Mouse (Mus musculus) myocyte (in vitro differentiated cells): Measurements from ENCODE around the gene Usp29.

Experiments used
- MAX ChIP-seq: IDR thresholded peaks from one replicate; pipeline ENCODE4 v1.6.1; 2011; ENCODE audit warnings: low read depth, mild to moderate bottlenecking, control low read depth
- MYOD1 ChIP-seq, 3 experiments: IDR thresholded peaks; one replicate each; pipeline ENCODE4 v1.6.1; 2011; ENCODE audit warnings: control low read depth in 2 of 3, low read depth in 2 of 3, mild to moderate bottlenecking in 2 of 3, moderate library complexity in 1 of 3; ENCODE audit not compliant: insufficient read length in 2 of 3, control insufficient read depth in 1 of 3
- MYOG ChIP-seq, 3 experiments: IDR thresholded peaks; one replicate each; pipeline ENCODE4 v1.6.1; 2011; ENCODE audit warnings: control low read depth in 2 of 3, low read depth in 2 of 3, mild to moderate bottlenecking in 2 of 3; ENCODE audit not compliant: insufficient read length in 2 of 3, control insufficient read depth in 1 of 3, insufficient read depth in 1 of 3
- POLR2A ChIP-seq: IDR thresholded peaks from one replicate; pipeline ENCODE4 v1.6.1; 2011; ENCODE audit warnings: low read depth, mild to moderate bottlenecking, control low read depth, moderate library complexity; ENCODE audit not compliant: insufficient read length
- POLR2AphosphoS2 ChIP-seq: IDR thresholded peaks from one replicate; pipeline ENCODE4 v1.6.1; 2011; ENCODE audit warnings: low read depth, control low read depth; ENCODE audit not compliant: insufficient read length
- TCF12 ChIP-seq: IDR thresholded peaks from one replicate; pipeline ENCODE4 v1.6.1; 2011; ENCODE audit warnings: mild to moderate bottlenecking, control low read depth; ENCODE audit not compliant: poor library complexity, insufficient read depth, severe bottlenecking
- USF1 ChIP-seq: IDR thresholded peaks from one replicate; pipeline ENCODE4 v1.6.1; 2011; ENCODE audit warnings: low read depth, mild to moderate bottlenecking, control low read depth, moderate library complexity

- TF ChIP-seq POLR2A, result no peak
- no peak for TF ChIP-seq MYOD1 (IDR thresholded peaks at IDR 0.05; ENCODE audit: control insufficient read depth in 1 of 3, insufficient read length in 2 of 3, low read depth in 2 of 3)
- TF ChIP-seq USF1, result no peak
- no peak for TF ChIP-seq TCF12
- TF ChIP-seq MAX, result no peak
- no peak for TF ChIP-seq POLR2AphosphoS2
- no peak for TF ChIP-seq MYOG (IDR thresholded peaks at IDR 0.05; ENCODE audit: control insufficient read depth in 1 of 3, insufficient read depth in 1 of 3, insufficient read length in 2 of 3, low read depth in 2 of 3)
Observed at GRCm38 (mm10) chr7:6820296-6820695, 89.9 kb downstream of the Usp29 start.
